Mouse (Mus musculus) hindlimb bud, embryonic 11.5 days (tissue): ENCODE measurements around the gene Olfr1302.

Experiments used
- DNase-seq: peaks from one replicate; pipeline ENCODE4 v3.0.0-alpha.2; 2012; ENCODE audit warnings: low read depth, low spot score; ENCODE audit errors: extremely low spot score

Olfr1302 gene

DNA sequence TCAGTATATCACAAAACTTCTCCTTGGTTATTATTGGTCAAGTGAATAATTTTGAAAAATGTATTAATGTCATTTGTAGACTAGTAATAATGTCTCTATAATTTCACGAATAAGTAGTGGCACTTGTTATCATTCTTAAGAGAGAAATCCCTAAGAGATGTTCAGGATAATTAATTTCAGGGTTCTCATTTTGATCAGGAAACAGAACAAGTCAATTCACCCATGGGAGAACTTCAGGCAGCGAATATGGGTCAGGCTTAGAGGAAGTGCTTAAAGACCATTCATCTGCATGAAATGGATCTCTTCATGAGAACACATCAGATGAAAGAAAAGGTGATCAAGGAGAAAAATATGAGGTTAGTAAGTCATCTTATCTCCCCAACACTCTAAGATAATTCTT, at the start of gene Olfr1302:
Olfr1302 (plus strand) TSS at position 301 of the 400 bp plus-strand sequence.
- no peak for DNase-seq

DNA sequence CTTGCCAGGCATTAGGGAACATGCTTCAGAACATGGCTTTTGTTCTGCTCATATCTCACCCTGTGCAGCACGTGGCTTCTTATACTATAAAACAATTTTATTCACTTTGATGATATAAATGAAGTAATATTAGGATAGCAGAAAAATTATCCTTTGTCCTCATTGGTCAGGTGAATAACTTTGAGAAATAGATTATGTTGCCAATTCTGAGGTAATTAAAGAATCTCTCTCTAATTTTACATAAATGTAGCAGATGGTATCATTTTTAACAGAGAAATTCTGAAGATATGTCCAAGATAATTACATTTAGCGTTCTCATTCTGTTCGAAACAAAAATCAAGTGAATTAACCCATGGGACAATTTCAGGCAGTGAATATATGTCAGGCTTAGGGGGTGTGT, 26.5 kb upstream of the Olfr1302 start, which contains the start of gene Olfr1301:
Olfr1301 (plus strand) TSS at position 301 of the 400 bp plus-strand sequence.
- DNase-seq: no peak

DNA sequence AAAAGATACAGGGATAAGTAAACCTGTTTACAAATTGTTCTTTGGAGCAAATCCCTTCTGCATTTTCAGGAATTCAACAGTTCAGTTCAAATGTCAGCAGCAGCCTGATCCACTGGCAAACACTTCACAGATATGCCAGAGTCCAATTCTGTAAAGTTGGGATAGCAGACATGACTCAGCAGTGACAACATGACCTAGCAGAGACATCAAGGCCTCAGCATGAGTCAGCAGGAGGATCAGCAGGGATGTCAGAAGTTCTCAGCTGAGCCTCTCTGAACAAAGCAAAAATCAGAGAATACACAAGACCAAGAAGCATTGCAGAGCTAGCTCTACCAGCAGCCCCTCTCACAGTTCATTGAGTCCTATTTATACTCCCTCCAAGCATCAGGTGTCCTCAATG, 35.7 kb downstream of the Olfr1302 start:
- DNase-seq: no peak

DNA sequence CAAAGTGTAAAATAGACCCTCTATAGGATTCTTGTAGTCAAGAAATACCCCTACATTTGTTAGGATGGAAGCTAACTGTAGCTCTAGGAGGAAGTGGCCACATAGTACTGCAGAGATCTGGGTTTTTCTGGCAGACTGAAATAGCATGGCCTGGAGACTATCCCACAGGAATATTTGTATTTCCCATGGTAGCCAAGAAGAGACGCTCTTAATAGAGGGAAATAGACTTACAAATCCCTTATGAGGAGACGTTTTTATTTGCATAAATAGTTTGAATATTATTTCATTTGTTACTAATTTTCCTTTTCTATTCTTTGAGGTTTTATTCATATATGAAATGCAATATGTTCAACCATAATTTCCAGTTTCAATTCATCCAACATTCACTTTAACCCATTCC, 43.0 kb downstream of the Olfr1302 start, which contains the start of gene Olfr1303:
Olfr1303 (minus strand) TSS at position 101 of the 400 bp plus-strand sequence.
- no peak for DNase-seq
